Mouse (Mus musculus) heart, postnatal 0 days (tissue): ENCODE measurements around the gene Mlx. TPM values are rescaled to one million over a fixed set of nuclear protein-coding genes. Genes with fewer than 3 reads are reported as not detected.

ENCODE experiments used
- ATAC-seq: fragments of 200-750 bp; cut with Nextera tagmentation; 2 replicates; pipeline ENCODE4 v1.8.0; 2017; ENCODE audit warnings: low read depth, moderate number of reproducible peaks, moderate library complexity; ENCODE audit not compliant: insufficient read depth
- DNase-seq: peaks from one replicate; pipeline ENCODE4 v3.0.0-alpha.2; 2016; ENCODE audit warnings: low spot score
- H3K27ac ChIP-seq: fragments of 300-500 bp; sonication (generic); 2 replicates; pipeline ENCODE4 v1.5.1; 2014; ENCODE audit warnings: low read depth, mild to moderate bottlenecking
- H3K27me3 ChIP-seq: fragments of 300-500 bp; sonication (generic); 2 replicates; pipeline ENCODE4 v1.6.1; 2014; ENCODE audit warnings: low read length, mixed read lengths; ENCODE audit not compliant: control insufficient read depth, insufficient read depth
- H3K36me3 ChIP-seq: fragments of 300-500 bp; sonication (generic); replicated peaks from 2 replicates; pipeline ENCODE4 v1.6.1; 2014; ENCODE audit warnings: low read length, mixed read lengths; ENCODE audit not compliant: control insufficient read depth, insufficient read depth
- H3K4me1 ChIP-seq: fragments of 300-500 bp; sonication (generic); 2 replicates; pipeline ENCODE4 v1.6.1; 2014; ENCODE audit warnings: antibody characterized with exemption; ENCODE audit not compliant: control insufficient read depth, insufficient read depth
- H3K4me2 ChIP-seq: fragments of 300-500 bp; sonication (generic); 2 replicates; pipeline ENCODE4 v1.6.1; 2014; ENCODE audit warnings: low read depth, mild to moderate bottlenecking, low read length, moderate library complexity
- H3K4me3 ChIP-seq: fragments of 300-500 bp; sonication (generic); 2 replicates; pipeline ENCODE4 v1.5.1; 2014; ENCODE audit warnings: low read depth, low read length
- H3K9ac ChIP-seq: fragments of 300-500 bp; sonication (generic); replicated peaks from 2 replicates; pipeline ENCODE4 v1.6.1; 2014; ENCODE audit warnings: low read depth, low read length, mixed read lengths
- H3K9me3 ChIP-seq: fragments of 300-500 bp; sonication (generic); replicated peaks from 2 replicates; pipeline ENCODE4 v1.6.1; 2016; ENCODE audit warnings: low read length; ENCODE audit not compliant: control insufficient read depth
- CTCF ChIP-seq: IDR thresholded peaks from 2 replicates; pipeline ENCODE4 v1.5.1; 2016; ENCODE audit warnings: antibody characterized with exemption, control low read depth, low read depth
- EP300 ChIP-seq: IDR thresholded peaks from 2 replicates; pipeline ENCODE4 v1.6.1; 2016; ENCODE audit warnings: antibody characterized with exemption, low read depth
- WGBS: fragments of 180-500 bp; shearing (Covaris S2); extraction: QIAGEN DNeasy Blood & Tissue Kit; methylation state at CpG from one replicate; pipeline ENCODE4 v1.1.7; 2014; 5-methylcytosine and 5-hydroxymethylcytosine counted together
- polyA plus RNA-seq: library from polyadenylated mRNA; unstranded; fragments of >200 nt; fragmentation: Nextera tagmentation; extraction: Ambion mirVana; gene quantifications from 2 replicates; pipeline ENCODE4 v1.2.1, GENCODE M21; 2015
- total RNA-seq: library from RNA; depleted of rRNA; stranded (reverse); fragments of >200 nt; gene quantifications from 2 replicates; pipeline ENCODE4 v1.2.3, GENCODE M21; 2014; ENCODE audit warnings: low replicate concordance

The Mlx gene
- total and polyA plus RNA-seq, 2 experiments from 2014 or later = 21.8 to 26.7 TPM

DNA sequence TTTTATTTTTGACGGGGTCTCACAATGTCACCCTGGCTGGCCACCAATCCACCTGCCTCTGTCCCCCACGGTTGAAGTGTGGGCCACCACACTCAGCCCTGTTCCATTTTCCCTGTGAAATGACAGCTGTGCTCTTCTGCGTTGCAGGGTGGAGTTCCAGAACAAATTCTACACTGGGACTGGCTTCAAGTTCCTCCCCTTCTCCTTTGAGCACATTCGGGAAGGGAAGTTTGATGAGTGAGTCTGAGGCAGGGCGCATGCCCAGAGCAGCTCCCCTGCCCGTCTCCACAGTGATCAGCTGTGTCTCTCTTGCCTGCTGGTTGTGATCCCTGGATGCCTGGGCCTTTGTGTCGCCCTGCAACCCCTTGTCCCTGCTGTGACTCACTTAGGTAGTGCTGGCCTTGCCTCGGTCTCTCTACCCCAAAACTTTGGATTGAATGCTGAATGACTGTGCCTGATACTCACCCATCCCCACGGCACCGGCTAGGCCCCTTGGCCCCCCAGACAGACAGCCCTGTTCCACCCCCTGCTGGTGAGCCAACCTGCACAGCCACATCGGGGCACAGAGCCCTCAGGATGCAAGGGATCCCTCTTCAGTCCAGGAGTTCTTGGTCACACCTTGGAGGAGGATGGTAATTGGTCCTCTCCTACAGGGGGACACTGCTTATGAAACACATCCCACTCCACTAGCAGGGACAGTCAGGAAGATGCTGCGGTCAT, 24.8 kb upstream of the Mlx start:
- 58% methylated on average over 12 of the region's 12 CpGs for WGBS
- DNase-seq (no peak), ATAC-seq (no peak)
- Histone ChIP-seq H3K27ac (peak overlapping the region; percentile 93), H3K4me1 (peaks cover 66% of the 10 kb centered on the region), H3K4me2 (no peak overlapping the region), H3K9ac (peak overlapping the region; percentile 47), H3K36me3 (peaks cover 6% of the 10 kb centered on the region; the same call in 1 of the 2 replicates), H3K9me3 (no peaks in the 10 kb centered on the region), H3K4me3 (no peak overlapping the region), H3K27me3 (no peaks in the 10 kb centered on the region)
- no peak for TF ChIP-seq EP300
- no peak; the same call in 1 of the 2 replicates for TF ChIP-seq CTCF

DNA sequence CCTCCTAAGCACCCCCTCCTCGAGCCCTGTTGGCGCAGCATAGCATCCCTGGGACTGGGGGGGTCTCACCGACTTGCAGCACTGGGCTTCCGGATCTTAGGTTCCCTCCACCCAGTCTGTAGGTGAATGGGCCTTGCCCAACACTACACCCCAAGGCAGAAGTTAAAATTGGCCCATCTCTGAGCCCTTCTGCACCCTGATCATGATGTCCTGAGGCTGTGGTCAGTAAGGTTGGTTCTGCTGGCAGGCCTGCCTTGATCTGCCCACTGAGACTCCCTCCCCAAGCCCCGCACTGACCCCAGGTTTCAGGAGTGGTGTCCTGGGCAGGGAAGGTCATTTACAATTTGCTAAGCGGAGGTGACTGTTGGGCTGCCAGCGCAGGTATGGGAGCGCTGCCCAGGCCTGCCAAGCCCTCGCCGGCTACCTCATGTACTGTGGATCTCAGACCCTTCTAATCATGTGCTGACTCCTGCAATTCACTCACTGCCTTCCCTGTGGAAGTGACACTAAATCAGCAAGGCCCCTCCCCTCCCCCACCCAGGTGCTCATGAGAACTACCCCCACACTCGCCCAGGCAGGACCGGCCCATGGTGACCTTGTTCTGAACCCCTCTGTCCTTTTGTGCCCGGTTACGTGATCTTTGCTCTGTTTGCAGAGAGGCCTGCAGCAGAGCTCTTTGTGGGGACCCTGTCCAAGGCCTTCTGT, 24.0 kb upstream of the Mlx start:
- H3K36me3 ChIP-seq = peaks cover 6% of the 10 kb centered on the region; the same call in 1 of the 2 replicates
- ATAC-seq (peak; percentile 10), DNase-seq (peak; percentile 68)
- H3K27me3 ChIP-seq = no peaks in the 10 kb centered on the region
- H3K9me3 ChIP-seq = no peaks in the 10 kb centered on the region
- H3K27ac ChIP-seq = peak overlapping the region; percentile 93
- H3K4me2 ChIP-seq = peak overlapping the region; percentile 33; the same call in 1 of the 2 replicates
- TF ChIP-seq CTCF = no peak
- no peak for TF ChIP-seq EP300
- H3K9ac ChIP-seq = peak overlapping the region; percentile 47
- WGBS = 36% methylated on average over 14 of the region's 14 CpGs
- peaks cover 62% of the 10 kb centered on the region for H3K4me1 ChIP-seq
- no peak overlapping the region for H3K4me3 ChIP-seq

DNA sequence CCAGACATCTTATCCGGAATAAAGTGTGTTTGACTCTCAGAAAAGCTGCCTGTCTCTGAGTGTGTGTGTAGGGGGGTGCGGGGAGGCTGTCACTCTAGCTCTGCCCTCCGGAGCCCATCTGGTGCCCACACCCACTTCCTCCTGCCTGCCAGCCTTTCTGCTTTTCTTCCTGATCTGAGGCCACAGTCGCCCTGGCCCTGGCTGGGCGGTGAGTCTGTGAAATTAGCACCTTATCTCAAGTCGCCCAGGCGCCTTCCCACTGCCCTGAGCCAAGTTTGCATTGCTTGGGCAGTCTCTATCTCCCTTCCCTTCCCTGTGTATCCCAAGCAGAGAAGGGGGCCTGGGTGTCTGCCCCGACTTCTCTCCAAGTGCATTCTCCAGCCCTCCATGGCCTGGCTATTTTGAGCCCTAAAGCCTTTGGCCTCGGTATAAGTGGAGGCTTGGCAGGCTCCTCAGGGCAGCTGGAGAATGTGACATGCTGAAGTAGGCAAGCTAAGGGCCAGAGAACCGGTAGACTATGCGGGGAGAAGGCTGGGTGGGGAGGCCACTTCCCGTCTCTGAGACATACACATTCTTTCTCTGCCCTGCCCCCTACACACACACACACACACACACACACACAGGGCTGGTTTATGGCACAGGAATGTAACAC, 23.3 kb upstream of the Mlx start:
- peaks cover 6% of the 10 kb centered on the region; the same call in 1 of the 2 replicates for H3K36me3 ChIP-seq
- ATAC-seq (peak; percentile 81), DNase-seq (peak; percentile 92)
- H3K4me3 ChIP-seq = no peak overlapping the region
- H3K9me3 ChIP-seq = no peaks in the 10 kb centered on the region
- peaks cover 58% of the 10 kb centered on the region for H3K4me1 ChIP-seq
- H3K9ac ChIP-seq = peak overlapping the region; percentile 47
- peak overlapping the region; percentile 33; the same call in 1 of the 2 replicates for H3K4me2 ChIP-seq
- no peaks in the 10 kb centered on the region for H3K27me3 ChIP-seq
- WGBS = 2% methylated on average over 12 of the region's 12 CpGs
- peak; percentile 0; the same call in 1 of the 2 replicates for TF ChIP-seq CTCF
- TF ChIP-seq EP300 = peak; percentile 29; the same call in 1 of the 2 replicates
- peak overlapping the region; percentile 93 for H3K27ac ChIP-seq

DNA sequence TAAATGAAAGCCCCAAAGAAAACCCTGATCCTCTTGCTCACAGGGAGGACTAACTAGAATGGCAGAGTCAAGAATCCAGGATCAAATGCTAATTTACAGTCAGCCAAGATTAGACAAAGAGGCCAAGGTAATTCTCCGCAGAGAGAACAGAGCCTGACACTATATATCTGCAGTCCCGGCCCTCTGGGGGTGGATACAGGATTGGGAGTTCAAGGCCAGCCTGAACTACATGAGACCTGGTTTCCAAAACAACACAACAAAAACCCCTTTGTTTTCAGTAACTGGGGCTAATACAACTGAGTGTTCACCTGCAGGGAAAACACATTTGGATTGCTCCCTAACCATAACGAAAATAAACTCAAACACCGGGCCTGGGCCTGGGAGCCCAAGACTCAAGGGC, 22.6 kb upstream of the Mlx start:
- H3K27me3 ChIP-seq = no peaks in the 10 kb centered on the region
- WGBS = 43% methylated on average over 4 of the region's 4 CpGs
- no peak overlapping the region for H3K4me3 ChIP-seq
- DNase-seq (no peak), ATAC-seq (no peak)
- H3K27ac ChIP-seq = peak overlapping the region; percentile 93
- no peak overlapping the region for H3K4me2 ChIP-seq
- TF ChIP-seq CTCF (no peak), EP300 (no peak)
- no peak overlapping the region for H3K9ac ChIP-seq
- H3K36me3 ChIP-seq = peaks cover 6% of the 10 kb centered on the region; the same call in 1 of the 2 replicates
- peaks cover 51% of the 10 kb centered on the region for H3K4me1 ChIP-seq
- no peaks in the 10 kb centered on the region for H3K9me3 ChIP-seq

DNA sequence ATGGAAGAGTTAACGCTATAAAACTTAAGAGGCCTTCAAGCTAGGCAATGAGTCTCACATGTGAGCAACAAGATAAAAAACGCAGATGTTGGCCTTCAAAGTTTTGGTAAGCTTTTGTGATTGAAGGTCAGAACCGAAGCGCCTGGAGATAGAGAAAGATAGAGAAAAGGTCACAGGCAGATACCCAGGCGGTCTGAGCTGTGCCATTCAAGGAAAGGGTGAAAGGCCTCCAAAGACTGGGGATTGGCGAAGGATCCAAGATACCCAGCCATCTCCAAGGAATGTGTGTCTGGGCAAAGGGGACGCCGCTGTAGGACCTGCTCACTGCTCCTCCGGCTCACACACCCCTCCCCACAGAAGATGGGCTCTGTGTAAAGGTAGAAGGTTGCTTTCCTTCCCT, 22.1 kb upstream of the Mlx start:
- H3K27ac ChIP-seq = peak overlapping the region; percentile 93
- TF ChIP-seq EP300 (no peak), CTCF (no peak)
- no peak overlapping the region for H3K9ac ChIP-seq
- H3K4me2 ChIP-seq = no peak overlapping the region
- H3K9me3 ChIP-seq = no peaks in the 10 kb centered on the region
- H3K27me3 ChIP-seq = no peaks in the 10 kb centered on the region
- H3K4me3 ChIP-seq = no peak overlapping the region
- DNase-seq (no peak), ATAC-seq (no peak)
- 76% methylated on average over 9 of the region's 9 CpGs for WGBS
- H3K4me1 ChIP-seq = peaks cover 46% of the 10 kb centered on the region
- H3K36me3 ChIP-seq = peaks cover 6% of the 10 kb centered on the region; the same call in 1 of the 2 replicates
